Mouse (Mus musculus) liver, postnatal 0 days (tissue): ENCODE results near the gene Dock6.

Experiments used
- CTCF ChIP-seq: sonication (generic); IDR thresholded peaks from 2 replicates; pipeline ENCODE4 v1.5.1; 2016; ENCODE audit warnings: antibody characterized with exemption, low read depth
- EP300 ChIP-seq: IDR thresholded peaks from 2 replicates; pipeline ENCODE4 v1.6.1; 2016; ENCODE audit warnings: antibody characterized with exemption, low read depth, mild to moderate bottlenecking

GRCm38 (mm10) chr9:21796919-21797318 is 55.5 kb downstream of the Dock6 start:
- no peak for TF ChIP-seq CTCF
- no peak for TF ChIP-seq EP300
